Mouse (Mus musculus) cerebellum, adult 9-10 months (tissue): Measurements from ENCODE around the gene Ccn6.
A peak's percentile ranks its signal among the peaks of the same experiment; 100 is the strongest.
"Not testable (repeated sequence)": the region's sequence is repeated elsewhere in the genome, so short reads cannot be mapped to it uniquely, and the experiment has no call there.

Source experiments
- DNase-seq: peaks from one replicate; pipeline ENCODE4 v3.0.0; 2022

The Ccn6 gene

DNA sequence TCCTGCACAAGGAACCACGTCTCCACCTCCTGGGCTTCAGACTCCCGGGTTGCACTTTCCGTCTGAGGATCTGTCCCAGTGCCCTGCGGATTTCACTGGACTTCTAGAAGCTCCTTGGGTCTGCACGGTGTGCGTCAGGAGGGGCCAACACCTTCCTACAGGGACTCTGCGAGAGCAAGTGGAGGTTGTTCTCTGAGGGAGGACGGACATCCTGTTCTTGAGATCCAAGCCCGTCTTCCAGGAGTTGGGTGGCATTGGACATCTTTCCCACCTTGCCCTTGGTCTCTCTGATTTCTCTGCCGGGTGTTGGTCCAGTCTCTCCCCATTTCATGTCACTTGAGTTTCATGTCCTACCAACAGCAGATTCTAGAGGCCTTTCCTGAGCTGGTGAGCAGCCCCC, at the start of gene Ccn6:
Ccn6 (minus strand) TSS at position 101 of the 400 bp plus-strand sequence.
- DNase-seq, result no peak

GRCm38 (mm10) chr10:39210031-39210430, 46.4 kb upstream of the Ccn6 start:
- DNase-seq, result no peak

DNA sequence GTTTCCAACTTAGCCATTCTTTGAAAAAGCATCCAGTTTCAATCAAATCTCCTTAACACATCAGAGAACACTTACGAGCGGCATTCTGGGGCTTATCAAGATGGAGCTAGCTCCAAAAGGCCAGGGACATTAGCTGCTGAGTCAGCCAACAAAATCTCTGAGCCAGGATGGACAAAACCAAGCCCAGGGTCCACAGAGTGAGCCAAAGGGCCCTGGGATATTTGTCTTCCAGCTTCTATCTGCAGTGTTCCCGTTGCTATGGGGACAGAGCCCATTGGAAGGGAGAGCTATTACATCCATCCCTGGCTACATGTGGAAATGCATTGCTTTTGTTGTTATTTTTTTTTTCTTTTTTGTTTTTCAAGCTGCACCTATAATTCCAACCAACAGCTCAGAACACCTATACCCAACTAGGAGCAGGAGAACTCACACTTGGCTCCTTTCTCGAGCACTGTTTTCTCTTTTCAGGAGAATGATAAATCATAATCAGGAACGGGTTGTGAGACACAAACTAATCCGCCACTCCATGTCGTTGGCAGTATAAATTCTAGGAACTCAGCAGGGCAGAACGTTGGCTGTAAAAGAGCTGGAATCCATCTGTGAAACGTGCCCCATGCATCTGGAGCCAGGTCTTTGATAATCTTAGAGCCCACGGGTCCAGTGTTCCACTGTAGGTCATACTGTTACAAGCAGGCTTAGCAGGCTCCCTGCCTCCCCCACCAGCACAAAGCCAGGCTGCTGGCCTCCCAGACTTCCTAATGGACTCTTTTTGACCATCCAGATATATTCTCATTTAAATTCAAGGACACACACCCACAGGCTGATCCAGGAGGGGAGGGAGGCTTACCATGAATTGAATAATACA, 45.8 kb upstream of the Ccn6 start:
- peak; percentile 16 for DNase-seq

- no peak for DNase-seq
These were observed 45.1 kb upstream of the Ccn6 start for GRCm38 (mm10) chr10:39208712-39209111.

- DNase-seq, result no peak
These were observed 43.8 kb upstream of the Ccn6 start for GRCm38 (mm10) chr10:39207310-39207855.

DNA sequence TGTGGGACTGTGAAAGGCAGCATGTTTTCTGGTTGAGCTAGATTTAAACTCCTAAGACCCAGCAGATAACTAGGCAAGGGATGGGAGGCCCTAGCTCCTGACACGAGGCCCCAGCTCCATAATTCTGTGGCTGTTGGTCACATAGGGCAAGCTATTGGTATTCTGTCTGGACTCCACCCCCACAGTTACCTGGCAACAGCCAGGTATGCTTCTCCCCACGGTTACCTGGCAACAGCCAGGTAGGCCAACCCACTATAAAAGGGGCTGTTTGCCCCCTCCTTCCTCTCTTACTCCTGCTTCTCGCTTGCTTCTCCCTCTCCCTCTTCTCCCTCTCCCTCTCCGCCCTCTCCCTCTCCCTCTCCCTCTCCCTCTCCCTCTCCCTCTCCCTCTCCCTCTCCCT, 38.9 kb upstream of the Ccn6 start:
- DNase-seq, result no peak

- DNase-seq, result not testable (repeated sequence)
These were observed 34.6 kb upstream of the Ccn6 start for GRCm38 (mm10) chr10:39198216-39198615.

GRCm38 (mm10) chr10:39192673-39193072, 29.1 kb upstream of the Ccn6 start:
- no peak for DNase-seq

DNA sequence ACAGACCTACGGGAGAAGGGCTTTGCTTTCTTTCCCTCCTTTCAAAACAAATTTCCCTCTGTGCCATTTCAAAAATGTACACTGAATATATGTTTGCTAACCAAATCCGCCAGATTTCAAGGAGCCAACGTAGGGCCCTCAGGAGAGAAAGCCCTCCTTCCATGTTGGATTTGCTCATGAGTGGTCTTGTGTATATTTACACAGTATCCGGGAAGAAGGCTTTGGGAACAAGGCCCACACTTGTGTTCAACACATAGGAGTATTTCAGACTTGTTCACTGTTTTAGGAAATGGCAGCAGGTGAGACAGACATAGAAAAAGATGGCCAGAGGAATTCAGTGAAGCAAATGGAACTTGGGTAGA, 21.9 kb upstream of the Ccn6 start:
- DNase-seq, result no peak

DNA sequence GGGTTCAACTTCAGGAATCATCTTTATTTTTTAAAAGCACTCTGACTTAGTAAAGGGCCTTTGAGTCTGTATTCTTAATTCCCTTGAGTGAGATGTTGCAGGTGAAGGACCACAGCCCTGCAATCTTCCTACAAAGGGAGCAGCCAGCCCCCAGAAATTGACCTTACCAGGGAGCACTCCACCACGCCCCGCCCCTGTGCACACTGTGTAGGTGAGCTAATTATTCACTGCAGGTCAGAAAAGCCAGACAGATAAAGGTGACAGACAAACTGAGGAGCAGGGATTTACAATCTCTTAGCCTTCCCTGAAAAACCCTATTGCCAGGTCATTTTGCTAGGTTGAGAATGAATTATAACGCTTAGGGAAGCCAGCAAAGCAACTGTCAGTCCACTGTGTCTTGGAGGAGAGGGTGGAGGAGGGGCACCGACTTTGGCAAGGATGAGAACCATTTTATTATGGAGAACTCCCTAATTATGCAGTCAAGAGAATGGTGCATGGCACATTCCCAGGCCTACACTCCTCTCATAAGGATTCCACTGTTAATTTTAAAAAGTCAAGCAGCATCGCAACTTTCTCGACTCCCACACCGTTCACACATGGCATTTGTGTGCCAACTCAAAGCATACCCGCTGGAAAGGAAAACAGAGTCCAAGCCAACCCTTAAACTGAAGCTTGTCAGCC, 21.4 kb upstream of the Ccn6 start:
- DNase-seq, result no peak

GRCm38 (mm10) chr10:39176981-39177380, 13.4 kb upstream of the Ccn6 start:
- DNase-seq, result no peak

DNA sequence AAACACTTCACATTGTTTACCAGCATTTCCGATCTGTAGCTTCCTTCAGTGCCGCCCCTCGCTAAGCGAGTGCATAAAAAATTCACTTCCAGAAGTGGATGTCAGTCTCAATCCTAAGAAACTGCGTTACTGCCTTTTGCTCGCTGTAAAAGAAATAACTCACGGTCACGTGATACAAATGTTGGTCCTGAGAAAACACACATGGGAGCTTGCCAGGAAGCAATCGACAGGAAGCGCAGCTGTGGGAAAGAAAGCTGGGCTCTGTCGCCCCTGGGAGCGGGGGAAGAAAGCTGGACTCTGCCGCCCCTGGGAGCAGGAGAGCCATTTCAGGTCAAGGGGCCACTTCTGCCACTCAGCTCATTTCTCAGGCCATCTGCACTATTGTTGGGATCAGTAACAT, 9.5 kb upstream of the Ccn6 start:
- DNase-seq, result peak; percentile 26

- peak; percentile 31 for DNase-seq
These were observed 8.9 kb upstream of the Ccn6 start for GRCm38 (mm10) chr10:39172540-39172931.

DNA sequence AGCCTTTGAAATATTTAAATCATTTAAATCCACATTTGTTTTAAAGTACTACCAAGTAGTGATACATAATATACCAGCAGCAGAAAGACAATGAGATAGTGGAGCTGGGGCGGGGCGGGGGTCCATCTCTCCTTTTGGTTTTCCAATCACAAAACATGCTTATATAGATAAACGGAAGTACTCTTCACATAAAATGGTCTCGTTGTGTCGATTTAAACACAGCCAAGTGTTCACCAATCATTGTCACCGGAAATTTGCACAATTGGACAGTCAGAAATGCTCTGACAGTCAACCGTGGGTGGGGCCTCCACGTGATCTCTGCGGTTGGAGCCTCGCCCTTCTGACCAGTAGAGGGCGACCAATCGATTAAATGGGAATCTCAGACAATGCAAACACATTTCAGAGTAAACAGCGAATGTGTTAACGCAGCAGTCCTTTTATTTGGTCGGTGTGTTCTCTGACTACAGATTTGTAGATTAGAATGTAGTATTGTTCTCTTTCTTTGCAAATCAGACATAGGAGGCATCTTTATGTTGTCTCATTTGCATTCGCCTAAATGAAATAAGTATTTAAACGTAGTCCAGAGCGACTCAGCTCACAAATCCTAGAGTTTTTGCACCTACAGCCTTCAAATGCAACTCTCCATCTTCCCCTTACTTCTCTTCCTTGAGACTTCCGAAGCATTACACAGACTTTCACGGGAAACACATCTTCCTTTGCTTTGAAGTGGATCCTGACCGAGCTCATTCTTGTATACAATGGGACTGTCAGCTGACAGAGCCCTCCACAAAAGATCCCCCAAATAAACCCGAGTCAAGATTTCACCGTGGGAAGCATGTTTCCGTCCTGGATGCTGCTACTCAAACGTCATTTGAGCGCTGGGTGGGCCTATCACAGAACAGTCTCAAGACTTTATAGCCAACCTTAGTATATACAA, 8.3 kb upstream of the Ccn6 start:
- DNase-seq, result peak; percentile 98

GRCm38 (mm10) chr10:39171134-39171533, 7.5 kb upstream of the Ccn6 start:
- DNase-seq, result peak; percentile 96

DNA sequence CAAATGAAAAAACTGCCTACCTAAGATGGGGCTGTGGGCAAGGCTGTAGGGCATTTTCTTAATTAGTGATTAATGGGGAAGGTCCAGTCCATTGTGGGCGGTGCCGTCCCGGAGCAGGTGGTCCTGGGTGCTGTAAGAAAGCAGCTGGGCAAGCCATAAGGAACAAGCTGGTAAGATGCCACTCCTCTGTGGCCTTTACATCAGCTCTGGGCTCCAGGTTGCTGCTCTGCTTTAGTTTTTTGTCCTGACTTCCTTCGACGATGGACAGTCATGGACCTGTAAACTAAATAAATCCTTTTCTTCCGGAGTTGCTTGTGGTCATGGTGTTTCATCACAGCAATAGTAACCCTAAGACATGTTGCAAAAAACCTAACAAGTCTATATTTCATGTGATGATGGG, 7.1 kb upstream of the Ccn6 start:
- peak; percentile 63 for DNase-seq

DNA sequence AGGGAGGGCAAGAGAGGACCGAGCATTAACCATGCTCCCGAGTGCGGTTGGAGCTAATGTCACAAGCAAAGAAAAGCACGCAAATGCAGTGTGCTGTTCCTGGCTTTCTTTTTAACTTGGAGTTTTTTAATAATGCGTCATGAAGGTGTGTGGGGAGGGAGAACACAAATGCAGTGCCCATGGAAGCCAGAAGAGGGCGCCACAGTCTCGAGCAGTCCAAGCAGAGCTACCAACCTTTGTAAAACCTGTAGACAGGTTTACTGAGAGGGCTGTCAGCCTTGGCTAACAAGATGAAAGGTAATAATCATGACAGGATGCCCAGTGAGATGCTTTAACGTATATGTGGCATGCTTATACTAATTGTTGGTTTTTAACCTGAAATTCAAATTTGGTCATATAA, 6.6 kb upstream of the Ccn6 start:
- DNase-seq, result peak; percentile 86

GRCm38 (mm10) chr10:39169642-39170041, 6.0 kb upstream of the Ccn6 start:
- DNase-seq, result peak; percentile 40

DNA sequence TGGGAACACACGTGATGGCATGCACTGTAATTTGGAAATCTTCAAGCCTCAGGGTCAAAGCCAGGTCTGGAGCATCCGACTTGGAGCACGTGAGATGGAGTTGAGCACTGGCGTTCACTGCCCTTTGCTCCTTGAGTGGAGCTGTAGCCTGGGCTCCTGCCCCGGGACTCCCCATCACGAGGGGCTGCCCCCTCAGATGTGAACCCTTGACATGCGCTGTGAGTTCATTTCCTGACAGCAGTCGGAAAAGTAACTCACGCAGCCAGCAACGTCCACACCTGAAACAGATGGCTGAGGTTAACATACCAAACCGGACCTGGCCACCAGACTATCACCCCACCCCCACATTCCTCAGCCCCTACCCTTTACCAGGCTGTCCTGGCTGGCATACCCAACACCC, 4.0 kb upstream of the Ccn6 start:
- DNase-seq, result peak; percentile 11

DNA sequence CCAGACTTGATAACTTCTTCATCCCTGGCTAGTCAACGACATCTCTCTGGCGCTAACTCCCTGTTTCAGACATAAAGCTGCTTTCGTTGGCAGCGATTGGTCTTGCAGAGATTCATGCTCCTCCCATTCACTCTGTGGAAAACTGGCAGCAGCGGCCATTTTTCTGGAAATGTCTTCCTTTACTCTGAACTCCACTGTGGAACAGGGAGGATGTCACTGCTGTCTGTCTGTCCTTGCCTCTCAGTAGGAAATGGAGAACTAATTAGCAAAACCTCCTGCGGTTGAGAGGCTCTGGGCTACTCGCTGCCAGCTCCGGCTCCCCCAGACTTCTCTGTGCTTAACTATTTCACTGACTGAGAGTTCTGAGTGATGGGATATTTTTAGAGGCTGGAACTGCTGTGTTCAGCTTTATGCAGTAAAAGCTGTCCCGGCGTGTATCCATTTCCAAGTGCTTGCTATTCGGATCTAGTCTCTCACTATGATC, 2.1 kb upstream of the Ccn6 start:
- peak; percentile 64 for DNase-seq

DNA sequence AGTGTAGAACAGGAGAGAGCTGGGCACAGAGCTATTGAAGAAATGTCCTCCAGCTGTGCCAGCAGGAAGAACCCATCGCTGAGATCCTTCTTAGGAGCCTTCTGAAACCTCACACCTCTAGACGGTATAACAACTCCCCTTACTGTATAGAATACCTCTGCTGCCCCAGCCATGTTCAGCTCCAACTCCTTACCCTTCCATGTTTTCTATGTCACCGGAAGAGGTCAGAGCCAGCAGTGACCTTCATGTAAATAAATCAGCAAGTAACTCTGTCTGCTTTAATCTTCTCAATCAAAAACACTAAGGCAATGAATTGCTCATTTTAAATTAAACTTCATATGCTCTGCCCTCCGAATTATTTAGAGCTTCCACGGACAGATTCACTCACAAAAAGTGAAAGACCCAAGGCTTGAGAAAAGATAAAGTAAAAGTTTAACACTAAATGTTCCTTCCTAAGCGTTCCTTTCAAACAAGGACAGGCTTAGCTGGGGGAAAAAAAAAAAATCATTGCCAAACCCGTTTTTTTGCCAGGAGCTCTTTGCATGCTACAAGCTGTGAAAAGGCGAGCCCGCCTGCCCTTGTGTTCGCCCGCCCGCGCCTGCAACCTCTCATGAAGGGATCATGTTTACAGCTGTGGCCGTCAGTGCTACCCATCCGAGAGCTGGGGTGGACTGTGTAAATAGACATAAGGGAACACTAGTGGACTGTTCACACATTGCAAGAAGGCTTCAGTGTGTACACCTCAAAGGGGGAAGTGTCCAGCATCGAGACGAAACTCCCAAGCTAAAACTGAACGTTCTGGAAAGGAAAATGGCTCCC, 719 bp downstream of the Ccn6 start:
- DNase-seq, result no peak

DNA sequence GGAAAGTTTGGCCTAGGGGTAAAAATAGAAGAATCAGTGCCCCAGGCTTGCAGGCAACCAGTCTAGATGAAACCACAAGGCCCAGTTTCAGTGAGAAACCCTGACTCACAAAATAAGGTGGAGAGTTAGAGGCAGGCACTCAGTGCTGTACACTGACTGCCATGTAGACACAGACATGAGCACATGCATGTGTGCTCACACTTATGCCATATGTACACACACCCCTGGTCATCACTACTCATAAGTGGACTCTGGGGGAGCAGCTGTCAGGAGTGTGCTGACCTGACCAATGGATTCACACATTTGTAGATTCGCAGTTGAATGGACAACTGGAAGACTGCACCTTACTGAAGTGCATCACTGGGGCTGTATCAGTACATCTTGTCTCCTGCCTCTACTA, 2.2 kb downstream of the Ccn6 start:
- DNase-seq, result no peak
